Mouse (Mus musculus): ENCODE data around the gene Slc31a1. TPM values are rescaled to one million over a fixed set of nuclear protein-coding genes. Genes with fewer than 3 reads are reported as not detected.

The Slc31a1 gene
- polyA plus RNA-seq, 1 experiment from 2014 or later: 63.7 TPM

- Histone ChIP-seq H3K4me3 (ENCODE audit: low read depth, low read length) (no peak overlapping the region), H3K4me1 (ENCODE audit: control insufficient read depth, low read depth, low read length) (peaks cover 60% of the 10 kb centered on the region), H3K9ac (ENCODE audit: low read depth, low read length) (no peak overlapping the region), H3K27ac (ENCODE audit: low read length) (peak overlapping the region; percentile 40), H3K36me3 (ENCODE audit: control insufficient read depth, insufficient read depth) (no peaks in the 10 kb centered on the region), H3K9me3 (replicated peaks; ENCODE audit: control insufficient read depth, low read length) (no peaks in the 10 kb centered on the region), H3K4me2 (ENCODE audit: low read depth, low read length) (no peak overlapping the region), H3K27me3 (ENCODE audit: control insufficient read depth, insufficient read depth, low read depth, low read length) (no peaks in the 10 kb centered on the region)
- 38% methylated on average over 9 of the region's 9 CpGs for WGBS (ENCODE audit: insufficient replicate concordance)
- peak; percentile 31; the same call in 1 of the 2 replicates for ATAC-seq (ENCODE audit: low read depth)
Observed at GRCm38 (mm10) chr4:62372818-62373520, 12.4 kb downstream of the Slc31a1 start.

GRCm38 (mm10) chr4:62373668-62374067 is 13.1 kb downstream of the Slc31a1 start:
- no peak for ATAC-seq (ENCODE audit: low read depth)
- no peaks in the 10 kb centered on the region for H3K36me3 ChIP-seq (ENCODE audit: control insufficient read depth, insufficient read depth)
- no peaks in the 10 kb centered on the region for H3K9me3 ChIP-seq (replicated peaks; ENCODE audit: control insufficient read depth, low read length)
- H3K27me3 ChIP-seq (ENCODE audit: control insufficient read depth, insufficient read depth, low read depth, low read length): no peaks in the 10 kb centered on the region
- H3K27ac ChIP-seq (ENCODE audit: low read length): peak overlapping the region; percentile 49; the same call in 1 of the 2 replicates
- H3K4me2 ChIP-seq (ENCODE audit: low read depth, low read length): no peak overlapping the region
- no peak overlapping the region for H3K9ac ChIP-seq (ENCODE audit: low read depth, low read length)
- H3K4me1 ChIP-seq (ENCODE audit: control insufficient read depth, low read depth, low read length): peaks cover 61% of the 10 kb centered on the region
- no peak overlapping the region for H3K4me3 ChIP-seq (ENCODE audit: low read depth, low read length)
- WGBS (ENCODE audit: insufficient replicate concordance): 58% methylated on average over 7 of the region's 7 CpGs

- ATAC-seq (ENCODE audit: low read depth): peak; percentile 62
- Histone ChIP-seq H3K9me3 (replicated peaks; ENCODE audit: control insufficient read depth, low read length) (no peaks in the 10 kb centered on the region), H3K4me2 (ENCODE audit: low read depth, low read length) (peak overlapping the region; percentile 25), H3K27me3 (ENCODE audit: control insufficient read depth, insufficient read depth, low read depth, low read length) (no peaks in the 10 kb centered on the region), H3K36me3 (ENCODE audit: control insufficient read depth, insufficient read depth) (no peaks in the 10 kb centered on the region), H3K4me3 (ENCODE audit: low read depth, low read length) (no peak overlapping the region), H3K4me1 (ENCODE audit: control insufficient read depth, low read depth, low read length) (peaks cover 59% of the 10 kb centered on the region), H3K27ac (ENCODE audit: low read length) (peak overlapping the region; percentile 60), H3K9ac (ENCODE audit: low read depth, low read length) (no peak overlapping the region)
- WGBS (ENCODE audit: insufficient replicate concordance): 34% methylated on average over 4 of the region's 4 CpGs
Observed at GRCm38 (mm10) chr4:62374342-62374741, 13.8 kb downstream of the Slc31a1 start.

GRCm38 (mm10) chr4:62376123-62376522 is 15.6 kb downstream of the Slc31a1 start:
- 68% methylated on average over 2 of the region's 2 CpGs for WGBS (ENCODE audit: insufficient replicate concordance)
- no peak overlapping the region for H3K4me3 ChIP-seq (ENCODE audit: low read depth, low read length)
- ATAC-seq (ENCODE audit: low read depth): no peak

GRCm38 (mm10) chr4:62379724-62380381 is 19.3 kb downstream of the Slc31a1 start:
- Histone ChIP-seq H3K4me1 (ENCODE audit: control insufficient read depth, low read depth, low read length) (peaks cover 32% of the 10 kb centered on the region), H3K4me2 (ENCODE audit: low read depth, low read length) (no peak overlapping the region; the same call in 1 of the 2 replicates), H3K36me3 (ENCODE audit: control insufficient read depth, insufficient read depth) (no peaks in the 10 kb centered on the region), H3K27me3 (ENCODE audit: control insufficient read depth, insufficient read depth, low read depth, low read length) (no peaks in the 10 kb centered on the region), H3K9me3 (replicated peaks; ENCODE audit: control insufficient read depth, low read length) (no peaks in the 10 kb centered on the region), H3K4me3 (ENCODE audit: low read depth, low read length) (no peak overlapping the region), H3K9ac (ENCODE audit: low read depth, low read length) (no peak overlapping the region), H3K27ac (ENCODE audit: low read length) (no peak overlapping the region)
- WGBS (ENCODE audit: insufficient replicate concordance): 64% methylated on average over 9 of the region's 9 CpGs
- no peak; the same call in 1 of the 2 replicates for ATAC-seq (ENCODE audit: low read depth)

More at GRCm38 (mm10) chr4:62376123-62376522, 15.6 kb downstream of the Slc31a1 start:
- Histone ChIP-seq H3K4me2 (ENCODE audit: low read depth, low read length) (no peak overlapping the region), H3K27ac (ENCODE audit: low read length) (no peak overlapping the region), H3K27me3 (ENCODE audit: control insufficient read depth, insufficient read depth, low read depth, low read length) (no peaks in the 10 kb centered on the region), H3K36me3 (ENCODE audit: control insufficient read depth, insufficient read depth) (no peaks in the 10 kb centered on the region), H3K9me3 (replicated peaks; ENCODE audit: control insufficient read depth, low read length) (no peaks in the 10 kb centered on the region), H3K4me1 (ENCODE audit: control insufficient read depth, low read depth, low read length) (peaks cover 52% of the 10 kb centered on the region), H3K9ac (ENCODE audit: low read depth, low read length) (no peak overlapping the region)

- Histone ChIP-seq H3K4me3 (ENCODE audit: low read depth, low read length) (no peak overlapping the region), H3K9ac (ENCODE audit: low read depth, low read length) (no peak overlapping the region), H3K27ac (ENCODE audit: low read length) (no peak overlapping the region), H3K27me3 (ENCODE audit: control insufficient read depth, insufficient read depth, low read depth, low read length) (no peaks in the 10 kb centered on the region), H3K9me3 (replicated peaks; ENCODE audit: control insufficient read depth, low read length) (no peaks in the 10 kb centered on the region), H3K4me2 (ENCODE audit: low read depth, low read length) (peak overlapping the region; percentile 20; the same call in 1 of the 2 replicates), H3K36me3 (ENCODE audit: control insufficient read depth, insufficient read depth) (peaks cover 8% of the 10 kb centered on the region; the same call in 1 of the 2 replicates), H3K4me1 (ENCODE audit: control insufficient read depth, low read depth, low read length) (peaks cover 31% of the 10 kb centered on the region)
- WGBS (ENCODE audit: insufficient replicate concordance): 53% methylated on average over 6 of the region's 6 CpGs
- no peak for ATAC-seq (ENCODE audit: low read depth)
Observed at GRCm38 (mm10) chr4:62383207-62383606, 22.7 kb downstream of the Slc31a1 start.

- H3K27me3 ChIP-seq (ENCODE audit: control insufficient read depth, insufficient read depth, low read depth, low read length): no peaks in the 10 kb centered on the region
- peak overlapping the region; percentile 37 for H3K27ac ChIP-seq (ENCODE audit: low read length)
- WGBS (ENCODE audit: insufficient replicate concordance): 59% methylated on average over 7 of the region's 7 CpGs
Observed at GRCm38 (mm10) chr4:62383752-62384151, 23.2 kb downstream of the Slc31a1 start.

GRCm38 (mm10) chr4:62384159-62384558 is 23.6 kb downstream of the Slc31a1 start:
- ATAC-seq (ENCODE audit: low read depth): peak; percentile 72
- H3K9me3 ChIP-seq (replicated peaks; ENCODE audit: control insufficient read depth, low read length): no peaks in the 10 kb centered on the region
- peaks cover 8% of the 10 kb centered on the region; the same call in 1 of the 2 replicates for H3K36me3 ChIP-seq (ENCODE audit: control insufficient read depth, insufficient read depth)
- H3K4me2 ChIP-seq (ENCODE audit: low read depth, low read length): peak overlapping the region; percentile 20; the same call in 1 of the 2 replicates
- WGBS (ENCODE audit: insufficient replicate concordance): 64% methylated on average over 1 of the region's 1 CpGs
- peaks cover 26% of the 10 kb centered on the region for H3K4me1 ChIP-seq (ENCODE audit: control insufficient read depth, low read depth, low read length)
- H3K9ac ChIP-seq (ENCODE audit: low read depth, low read length): no peak overlapping the region
- peak overlapping the region; percentile 37 for H3K27ac ChIP-seq (ENCODE audit: low read length)
- H3K27me3 ChIP-seq (ENCODE audit: control insufficient read depth, insufficient read depth, low read depth, low read length): no peaks in the 10 kb centered on the region
- H3K4me3 ChIP-seq (ENCODE audit: low read depth, low read length): no peak overlapping the region

More at GRCm38 (mm10) chr4:62383752-62384151, 23.2 kb downstream of the Slc31a1 start:
- H3K4me1 ChIP-seq (ENCODE audit: control insufficient read depth, low read depth, low read length): peaks cover 28% of the 10 kb centered on the region
- H3K9me3 ChIP-seq (replicated peaks; ENCODE audit: control insufficient read depth, low read length): no peaks in the 10 kb centered on the region
- H3K4me2 ChIP-seq (ENCODE audit: low read depth, low read length): peak overlapping the region; percentile 20; the same call in 1 of the 2 replicates
- no peak overlapping the region for H3K9ac ChIP-seq (ENCODE audit: low read depth, low read length)
- no peak overlapping the region for H3K4me3 ChIP-seq (ENCODE audit: low read depth, low read length)
- peaks cover 8% of the 10 kb centered on the region; the same call in 1 of the 2 replicates for H3K36me3 ChIP-seq (ENCODE audit: control insufficient read depth, insufficient read depth)
- ATAC-seq (ENCODE audit: low read depth): peak; percentile 61

GRCm38 (mm10) chr4:62385439-62385838 is 24.9 kb downstream of the Slc31a1 start:
- H3K9ac ChIP-seq (ENCODE audit: low read depth, low read length): no peak overlapping the region
- H3K27me3 ChIP-seq (ENCODE audit: control insufficient read depth, insufficient read depth, low read depth, low read length): no peaks in the 10 kb centered on the region
- no peak overlapping the region for H3K4me2 ChIP-seq (ENCODE audit: low read depth, low read length)
- ATAC-seq (ENCODE audit: low read depth): no peak
- H3K27ac ChIP-seq (ENCODE audit: low read length): no peak overlapping the region
- 80% methylated on average over 7 of the region's 7 CpGs for WGBS (ENCODE audit: insufficient replicate concordance)
- H3K36me3 ChIP-seq (ENCODE audit: control insufficient read depth, insufficient read depth): peaks cover 8% of the 10 kb centered on the region; the same call in 1 of the 2 replicates
- no peak overlapping the region for H3K4me3 ChIP-seq (ENCODE audit: low read depth, low read length)
- H3K9me3 ChIP-seq (replicated peaks; ENCODE audit: control insufficient read depth, low read length): no peaks in the 10 kb centered on the region
- H3K4me1 ChIP-seq (ENCODE audit: control insufficient read depth, low read depth, low read length): peaks cover 19% of the 10 kb centered on the region
